Mouse (Mus musculus): Measurements from ENCODE around the gene Srbd1.

The Srbd1 gene

GRCm38 (mm10) chr17:86032113-86032714, 112.8 kb downstream of the Srbd1 start:
- DNase-seq, result no peak

DNA sequence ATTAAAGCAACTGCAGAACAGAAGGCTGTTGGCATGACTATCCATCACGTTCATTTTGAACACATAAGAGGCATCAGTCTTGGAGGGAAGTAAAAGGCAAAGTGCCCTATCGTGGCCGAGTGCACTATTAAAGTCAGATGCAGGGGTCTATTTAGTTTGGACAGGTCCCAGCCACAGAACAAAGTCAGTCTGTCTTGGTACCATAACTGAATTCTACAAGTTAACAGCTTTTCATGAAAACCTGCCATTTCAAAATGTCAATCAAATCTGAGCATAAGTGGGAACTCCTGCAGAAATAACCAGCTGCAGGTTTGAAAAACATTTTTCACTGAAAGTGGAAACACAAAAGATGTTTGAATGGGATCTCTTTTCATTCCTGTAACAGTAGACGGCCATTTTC, 115.0 kb downstream of the Srbd1 start:
- no peak for DNase-seq

DNA sequence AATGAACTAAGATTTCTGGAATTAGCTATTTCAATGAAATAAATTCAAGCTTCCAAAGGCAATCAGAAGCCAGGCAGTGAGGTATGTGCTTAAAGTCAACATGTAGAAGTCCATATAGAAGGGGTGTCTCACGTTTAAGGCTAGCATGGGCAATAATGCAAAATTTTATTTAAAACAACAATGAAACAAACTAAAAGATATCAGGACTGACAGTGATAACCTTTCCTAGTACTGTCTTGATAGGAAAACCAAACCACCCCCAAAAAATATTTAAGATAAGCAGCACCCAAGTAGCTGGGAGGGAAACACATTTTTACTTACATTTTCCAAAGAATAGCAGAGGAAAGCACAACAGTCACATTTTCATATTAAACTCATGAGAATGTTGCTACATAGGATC, 115.8 kb downstream of the Srbd1 start:
- no peak for DNase-seq

DNA sequence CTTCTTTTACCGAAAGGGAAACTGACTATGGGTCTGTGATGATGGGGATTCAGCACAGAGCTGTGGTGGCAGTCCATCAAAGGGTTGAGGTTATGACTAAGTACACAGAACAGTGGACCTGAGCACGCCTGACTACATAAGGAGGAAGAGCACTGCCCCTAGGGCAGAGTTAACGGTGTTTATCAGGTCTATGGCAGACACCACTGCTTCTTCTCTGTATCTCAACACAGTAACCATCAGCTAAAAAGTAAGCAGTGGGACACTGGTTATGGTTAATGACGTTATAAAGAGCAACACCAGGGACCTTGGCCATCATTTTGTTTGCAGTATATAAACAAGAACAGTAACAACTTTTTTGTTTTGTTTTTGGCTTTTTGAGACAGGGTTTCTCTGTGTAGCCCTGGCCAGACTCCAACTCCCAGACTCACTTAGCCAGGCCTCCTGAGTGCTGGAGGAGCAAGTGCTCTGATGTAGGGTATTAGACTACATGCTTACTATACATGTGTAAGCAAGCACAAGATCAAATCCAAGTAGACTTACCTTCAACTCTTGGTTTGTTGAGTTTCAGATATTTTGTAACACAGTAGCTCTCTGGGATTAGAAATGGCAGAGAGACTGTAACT, 117.3 kb downstream of the Srbd1 start:
- peak; percentile 34 for DNase-seq

DNA sequence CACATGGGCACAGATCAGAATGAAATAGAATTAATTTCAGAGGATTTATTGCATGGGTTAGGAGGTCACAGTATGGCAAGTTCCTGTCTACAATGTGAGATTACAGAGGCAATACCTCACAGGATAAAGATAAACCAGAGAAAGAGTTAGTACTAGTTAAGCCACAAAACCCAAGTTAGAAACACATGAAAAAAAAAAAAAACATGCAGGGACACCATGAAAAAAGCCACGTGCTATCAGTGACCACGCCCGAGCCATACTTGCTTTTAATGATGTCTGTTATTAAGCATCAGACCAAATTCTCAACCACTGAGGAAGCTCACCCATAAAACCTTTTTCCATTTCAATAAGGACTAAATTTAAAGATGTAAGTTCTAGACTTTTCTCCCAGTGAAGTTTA, 120.4 kb downstream of the Srbd1 start:
- DNase-seq, result no peak

DNA sequence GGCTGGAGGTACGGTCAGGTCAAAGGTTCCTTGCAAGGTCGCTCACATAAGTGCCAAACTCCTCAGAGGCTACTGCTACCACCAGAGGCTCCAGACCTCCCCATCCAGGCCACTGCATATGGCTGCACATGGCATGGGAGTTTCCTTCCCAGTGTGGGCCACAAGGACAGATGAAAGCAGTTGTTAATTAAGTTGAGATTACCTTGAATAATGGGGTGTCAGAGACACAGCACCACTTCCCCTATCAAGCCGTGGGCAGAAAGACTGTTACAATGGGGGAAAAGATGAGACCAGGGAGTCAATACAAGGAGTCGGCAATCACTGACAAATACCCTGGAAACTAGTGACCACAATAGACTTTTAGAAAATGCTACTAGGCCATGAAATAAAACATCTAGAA, 122.6 kb downstream of the Srbd1 start:
- no peak for DNase-seq

DNA sequence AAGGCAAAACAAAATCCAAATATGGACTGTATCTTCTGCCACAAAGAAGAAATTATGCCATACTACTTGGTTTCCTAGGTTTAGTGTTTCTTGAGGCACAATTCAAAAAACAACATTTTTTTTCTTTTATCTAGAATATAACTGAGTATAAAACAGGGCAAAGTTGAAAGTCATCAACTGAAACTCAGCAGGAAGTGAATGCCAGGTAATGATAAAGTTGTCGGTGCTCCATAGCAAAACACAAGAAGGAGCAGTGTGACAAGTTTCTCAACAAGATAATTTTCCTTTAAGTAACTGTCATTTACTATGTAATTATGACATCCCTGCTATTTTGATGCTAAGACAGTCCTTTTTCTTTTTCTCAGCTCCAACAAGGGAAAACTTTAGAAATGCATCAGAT, 123.2 kb downstream of the Srbd1 start:
- no peak for DNase-seq

GRCm38 (mm10) chr17:86021231-86021630, 123.7 kb downstream of the Srbd1 start:
- no peak for DNase-seq

DNA sequence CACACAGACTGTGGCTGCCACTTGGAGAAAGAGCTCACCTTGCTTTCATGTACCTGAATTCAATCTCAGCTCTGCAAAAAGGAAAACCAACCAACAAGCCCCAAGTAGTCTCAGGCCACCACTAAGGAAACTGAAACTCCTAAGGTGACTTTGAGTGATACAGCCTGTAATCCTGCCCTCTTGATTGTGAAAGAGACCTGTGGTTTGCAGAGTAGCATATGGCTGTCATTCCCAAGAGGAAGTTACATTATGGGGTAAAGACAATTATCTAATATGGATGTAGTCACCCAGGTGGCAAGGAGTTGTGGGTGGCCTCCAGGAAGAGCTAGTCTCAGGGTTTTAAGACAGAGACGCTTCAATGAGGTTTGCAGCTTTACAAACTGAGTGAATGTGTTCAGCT, 125.2 kb downstream of the Srbd1 start:
- DNase-seq, result no peak

DNA sequence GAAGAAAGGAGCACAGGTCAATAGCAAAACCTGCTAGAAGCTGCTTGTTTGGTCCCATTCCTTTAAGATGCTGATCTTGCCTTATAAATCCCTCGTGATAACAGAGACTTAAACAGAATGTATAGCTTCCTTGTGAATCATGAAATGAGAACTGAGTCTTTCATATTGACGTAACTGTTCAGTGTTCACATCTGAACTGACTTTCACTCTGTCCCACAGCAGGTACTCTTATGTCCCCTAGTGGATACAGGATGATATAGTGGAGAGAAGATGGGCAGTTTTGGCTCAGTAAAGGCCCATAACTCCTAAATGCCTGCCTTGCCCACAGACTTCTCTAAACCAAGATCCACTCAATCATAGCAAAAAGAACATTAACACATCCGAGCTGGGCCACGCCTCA, 130.7 kb downstream of the Srbd1 start:
- DNase-seq, result no peak

DNA sequence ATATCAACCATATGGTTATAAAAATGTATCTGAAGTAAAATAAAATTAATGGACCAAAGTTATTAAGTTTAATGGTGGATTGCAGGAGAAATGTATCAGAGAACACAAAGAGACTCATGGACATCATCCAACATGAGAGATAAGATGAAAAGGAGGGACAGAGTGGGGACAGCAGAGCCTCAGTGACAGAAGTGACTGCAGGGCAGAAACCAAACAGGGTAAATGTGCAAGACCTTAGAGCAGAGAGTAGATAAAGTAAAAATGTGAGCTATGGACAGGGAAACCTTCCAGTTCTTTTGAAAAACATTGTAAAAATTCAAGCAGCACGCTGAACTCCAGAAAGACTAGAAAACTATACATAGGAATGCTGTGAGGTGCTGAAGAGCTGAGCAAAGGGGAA, 132.4 kb downstream of the Srbd1 start:
- DNase-seq, result no peak

DNA sequence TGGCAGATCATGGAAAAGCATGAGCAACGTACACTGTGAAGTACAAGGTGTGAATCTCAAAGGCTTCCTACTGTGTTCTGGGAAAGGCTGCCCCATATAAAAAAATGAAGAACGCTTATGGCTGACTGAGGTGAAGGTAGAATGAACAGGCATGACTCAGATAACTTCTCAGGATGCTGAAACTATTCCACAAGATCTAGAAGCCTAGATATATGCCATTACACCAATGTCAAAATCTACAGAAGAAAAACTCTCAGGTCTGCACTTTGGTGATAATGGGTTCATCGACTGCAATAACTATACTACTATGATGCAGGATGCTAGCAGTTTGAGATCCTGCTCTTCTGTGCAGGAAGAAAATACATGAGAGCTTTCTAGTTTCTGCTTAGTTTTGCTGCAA, 133.1 kb downstream of the Srbd1 start:
- DNase-seq, result no peak

DNA sequence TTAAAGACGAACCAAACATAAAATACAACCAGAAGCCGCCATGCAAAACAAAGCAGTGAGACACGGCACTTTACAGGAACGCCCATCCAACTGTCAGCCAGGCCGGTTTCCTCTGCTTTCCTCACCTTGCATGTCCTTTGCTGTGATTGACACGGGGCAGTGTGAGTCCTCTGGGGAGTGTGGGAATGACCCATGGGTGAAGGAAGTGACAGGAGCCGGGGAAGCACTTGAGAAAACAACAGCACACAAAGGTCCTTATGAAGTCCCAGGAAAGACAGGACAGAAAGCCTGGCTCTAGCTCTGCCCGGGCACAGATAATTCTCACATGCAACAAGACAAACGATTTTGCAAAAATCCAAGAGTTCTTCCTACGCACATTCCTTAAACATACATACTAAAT, 136.6 kb downstream of the Srbd1 start:
- DNase-seq, result no peak

DNA sequence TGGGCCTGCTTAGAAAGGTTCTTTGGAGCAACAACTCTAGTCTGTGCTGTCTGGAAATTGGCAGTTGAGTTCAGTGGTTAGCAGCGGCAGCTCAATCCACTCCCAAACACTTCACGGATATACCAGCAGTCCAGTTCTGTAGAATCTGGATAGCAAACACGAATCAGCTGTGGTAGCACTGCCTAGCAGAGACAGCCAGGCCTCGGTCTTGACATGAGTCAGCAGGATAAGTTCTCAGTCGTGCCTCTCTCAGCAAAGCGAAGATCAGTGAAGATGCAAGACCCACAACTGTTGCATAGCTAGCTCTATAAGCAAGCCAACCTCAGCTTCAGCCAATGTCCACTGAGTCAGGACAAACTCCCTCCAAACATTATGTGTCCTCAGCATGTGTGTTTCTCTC, 142.9 kb downstream of the Srbd1 start:
- no peak for DNase-seq

- DNase-seq, result peak; percentile 50
Observed at GRCm38 (mm10) chr17:86001667-86002066, 143.3 kb downstream of the Srbd1 start.

GRCm38 (mm10) chr17:85995727-85996126, 149.2 kb downstream of the Srbd1 start:
- peak; percentile 24 for DNase-seq

GRCm38 (mm10) chr17:85995086-85995485, 149.9 kb downstream of the Srbd1 start:
- DNase-seq, result no peak

- no peak for DNase-seq
Observed at GRCm38 (mm10) chr17:85989058-85989769, 155.8 kb downstream of the Srbd1 start.

DNA sequence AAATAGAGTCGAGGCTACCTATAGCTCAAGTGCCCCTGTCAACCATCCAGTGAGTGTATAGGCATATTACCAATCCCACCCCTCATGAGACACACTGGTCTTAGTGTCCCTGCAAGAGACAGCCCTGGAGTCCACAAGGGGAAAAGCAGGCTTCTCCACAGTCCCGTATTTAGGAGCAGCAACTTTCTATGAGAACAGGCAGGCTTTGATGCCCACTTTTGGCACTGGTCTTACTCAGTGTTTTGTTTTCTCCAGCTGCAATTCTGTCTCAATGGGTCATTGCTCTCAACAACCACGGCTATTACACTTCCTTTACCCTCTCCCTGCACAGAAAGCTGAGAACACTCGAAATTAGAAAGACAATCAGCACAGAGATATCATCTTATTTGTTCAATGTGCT, 157.4 kb downstream of the Srbd1 start:
- no peak for DNase-seq

- no peak for DNase-seq
Observed at GRCm38 (mm10) chr17:85986624-85987023, 158.4 kb downstream of the Srbd1 start.

DNA sequence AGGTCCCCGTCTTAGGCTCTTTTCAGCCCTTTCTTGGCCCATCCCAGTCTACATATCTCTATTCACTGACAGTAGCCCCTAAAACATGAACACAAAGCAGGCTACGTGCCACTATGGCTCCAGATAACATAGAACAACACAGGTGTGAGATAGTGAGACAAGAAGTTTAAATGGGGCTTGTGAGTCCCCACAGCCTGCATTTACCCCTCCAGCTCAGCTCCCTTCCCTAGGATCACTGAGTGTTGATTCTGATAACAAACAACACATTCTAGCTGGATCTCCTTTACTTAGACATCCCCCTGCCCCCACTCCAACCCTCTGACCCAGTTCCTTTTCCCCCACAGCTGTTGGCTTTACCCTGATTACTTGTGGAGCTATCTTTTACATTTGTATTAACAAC, 158.8 kb downstream of the Srbd1 start:
- no peak for DNase-seq

DNA sequence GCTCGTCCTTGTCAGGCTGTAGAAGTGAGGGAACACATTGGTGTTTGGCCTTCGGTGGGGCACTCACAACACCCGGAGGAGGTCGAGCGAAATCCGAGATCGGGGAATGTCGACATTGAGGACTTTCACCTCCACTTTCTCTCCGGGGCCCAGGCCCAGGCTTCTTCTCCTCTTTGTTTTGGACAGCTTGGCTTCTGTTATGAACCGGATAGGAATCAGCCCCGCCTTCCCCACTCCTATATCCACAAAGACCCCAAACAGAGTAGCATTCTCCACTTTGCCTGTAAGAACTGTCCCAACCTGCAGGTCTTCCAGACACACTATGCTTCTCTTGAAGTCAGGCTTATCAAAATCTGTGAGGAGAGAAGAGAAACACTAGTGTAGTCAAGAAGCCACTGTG, 159.8 kb downstream of the Srbd1 start:
- DNase-seq, result no peak

- DNase-seq, result no peak
Observed at GRCm38 (mm10) chr17:85982271-85982670, 162.7 kb downstream of the Srbd1 start.

DNA sequence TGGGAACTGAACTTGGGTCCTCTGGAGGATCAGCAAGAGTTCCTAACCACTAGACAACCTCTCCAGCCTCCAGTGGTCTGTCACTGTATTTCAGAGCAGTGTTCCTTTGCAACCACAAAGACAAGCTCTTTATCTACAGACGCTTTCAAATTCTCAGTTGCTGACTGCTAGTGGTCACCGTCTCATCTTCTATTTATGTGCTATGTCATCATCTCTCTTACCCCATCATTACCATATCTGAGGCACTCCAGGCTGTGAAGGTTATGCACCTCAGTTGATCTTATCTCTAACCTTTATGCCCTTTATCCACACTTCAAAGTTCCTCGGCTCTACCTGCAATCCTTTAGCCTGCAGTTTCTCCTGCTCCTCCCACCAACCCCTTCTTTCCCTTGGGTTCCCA, 163.1 kb downstream of the Srbd1 start:
- no peak for DNase-seq

DNA sequence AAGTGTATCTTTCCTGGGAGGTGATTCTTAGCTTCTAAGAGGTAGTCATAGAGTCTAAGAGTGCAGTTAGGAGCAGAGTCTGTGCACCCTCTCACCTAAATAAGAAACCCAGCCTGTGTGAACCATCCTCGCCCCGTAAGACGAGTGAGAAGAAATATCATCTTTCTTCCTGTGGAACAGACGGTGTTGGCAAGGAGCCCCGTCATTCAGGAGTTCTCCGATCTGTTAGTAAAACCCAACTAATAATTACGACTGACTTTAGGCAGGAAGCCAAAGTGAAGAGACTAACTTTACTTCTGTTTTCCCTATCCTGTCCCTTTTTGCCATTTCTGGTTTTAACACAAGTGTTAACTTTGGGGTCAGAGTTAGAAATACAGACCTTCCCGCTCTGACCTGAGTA, 166.1 kb downstream of the Srbd1 start:
- no peak for DNase-seq

Measured in liver (tissue).